Mouse (Mus musculus) ES-E14 (cell line): ENCODE measurements at regions not wholly inside any gene's neighbourhood (a gene's known extent, or its start where the extent isn't known, plus 50 kb on each side); places are given as distances from the start of the nearest gene placed in this dataset.

Experiments
- DNase-seq: peaks from one replicate; pipeline ENCODE4 v3.0.0-alpha.2; 2013; ENCODE audit warnings: low read depth, low spot score
- H3K27ac ChIP-seq: 2 replicates; pipeline ENCODE4 v1.5.1; 2012; ENCODE audit warnings: low read depth, mild to moderate bottlenecking, low read length, moderate library complexity, mixed read lengths; ENCODE audit not compliant: poor library complexity, insufficient read depth, severe bottlenecking
- H3K36me3 ChIP-seq: 2 replicates; pipeline ENCODE4 v1.6.1; 2012; ENCODE audit warnings: mild to moderate bottlenecking, low read length, moderate library complexity, mixed read lengths; ENCODE audit not compliant: control insufficient read depth, poor library complexity, insufficient read depth, severe bottlenecking
- H3K4me1 ChIP-seq, 2 experiments: fragments of 150-350 bp in 1 of 2; sonication (generic) in 1 of 2; 2 replicates each; pipeline ENCODE4 v1.6.1; 2012; ENCODE audit warnings: low read length in 2 of 2, mild to moderate bottlenecking in 1 of 2, mixed read lengths in 1 of 2; ENCODE audit not compliant: control insufficient read depth in 2 of 2, insufficient read depth in 2 of 2, poor library complexity in 1 of 2
- H3K4me3 ChIP-seq, 2 experiments: fragments of 150-350 bp in 1 of 2; sonication (generic) in 1 of 2; 2 replicates each; pipeline ENCODE4 v1.5.1; 2012; ENCODE audit warnings: low read length in 2 of 2, low read depth in 1 of 2, mild to moderate bottlenecking in 1 of 2, mixed read lengths in 1 of 2; ENCODE audit not compliant: insufficient read depth in 1 of 2, poor library complexity in 1 of 2, severe bottlenecking in 1 of 2
- H3K9ac ChIP-seq: 2 replicates; pipeline ENCODE4 v1.6.1; 2012; ENCODE audit warnings: low read depth, mild to moderate bottlenecking, low read length, mixed read lengths; ENCODE audit not compliant: poor library complexity, insufficient read depth, severe bottlenecking
- H3K9me3 ChIP-seq: fragments of 150-350 bp; sonication (generic); 2 replicates; pipeline ENCODE4 v1.6.1; 2012; ENCODE audit warnings: low read depth, mild to moderate bottlenecking, low read length; ENCODE audit not compliant: control insufficient read depth, insufficient read depth
- CHD2 ChIP-seq: IDR thresholded peaks from 2 replicates; pipeline ENCODE4 v1.6.1; 2014; ENCODE audit warnings: mild to moderate bottlenecking, low read depth, low read length, inconsistent platforms
- HCFC1 ChIP-seq: IDR thresholded peaks from 2 replicates; pipeline ENCODE4 v1.6.1; 2012; ENCODE audit warnings: low read length, inconsistent platforms, borderline replicate concordance; ENCODE audit not compliant: insufficient read depth
- MAFK ChIP-seq: IDR thresholded peaks from 2 replicates; pipeline ENCODE4 v1.6.1; 2014; ENCODE audit warnings: mild to moderate bottlenecking, low read depth, low read length, inconsistent platforms; ENCODE audit not compliant: insufficient read depth
- ZC3H11A ChIP-seq: IDR thresholded peaks from 2 replicates; pipeline ENCODE4 v1.6.1; 2012; ENCODE audit warnings: low read depth, mild to moderate bottlenecking, inconsistent platforms, low read length, borderline replicate concordance
- ZNF384 ChIP-seq: IDR thresholded peaks from 2 replicates; pipeline ENCODE4 v1.6.1; 2012; ENCODE audit warnings: low read depth, low read length, inconsistent platforms
- in situ Hi-C, 2 experiments: fragments of 600-800 bp; cut with MboI; formaldehyde crosslinking; loops; one replicate each; pipeline ENCODE4 v1.15.1; 2025; ENCODE audit warnings: low sequenced_read_pairs in 2 of 2, inconsistent platforms in 1 of 2; ENCODE audit not compliant: unreplicated experiment in 2 of 2

DNA sequence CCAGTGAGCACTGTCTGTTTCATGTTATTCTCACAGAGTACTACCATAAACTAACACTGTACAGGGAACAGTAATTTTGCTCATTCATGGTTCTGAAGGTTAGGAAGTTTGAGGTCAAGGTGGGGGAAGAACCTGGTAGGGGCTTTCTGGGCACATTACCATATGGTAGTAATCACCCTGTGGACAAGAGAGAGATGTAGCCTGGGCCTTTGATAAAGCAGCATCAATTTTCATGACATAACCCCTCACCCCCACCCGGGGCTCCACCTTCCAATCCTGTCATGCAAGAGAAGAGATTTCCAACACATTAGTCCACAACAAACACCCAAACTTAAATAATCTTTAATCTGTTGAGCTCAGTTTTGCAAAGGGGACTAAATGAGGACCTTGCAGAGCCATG, 753.3 kb upstream of the Car8 start:
- Histone ChIP-seq H3K9me3 (no peaks in the 10 kb centered on the region), H3K27ac (no peak overlapping the region), H3K9ac (no peak overlapping the region), H3K4me3 (no peak overlapping the region), H3K4me1 (peaks cover 2% of the 10 kb centered on the region in 2 experiments; a peak in 1 of 4 replicates), H3K36me3 (no peaks in the 10 kb centered on the region)
- TF ChIP-seq HCFC1 = no peak
- no peak for TF ChIP-seq MAFK
- TF ChIP-seq CHD2 = no peak
- no peak for TF ChIP-seq ZC3H11A
- TF ChIP-seq ZNF384 = no peak
- no peak for DNase-seq
- in situ Hi-C loops = no loop called here

DNA sequence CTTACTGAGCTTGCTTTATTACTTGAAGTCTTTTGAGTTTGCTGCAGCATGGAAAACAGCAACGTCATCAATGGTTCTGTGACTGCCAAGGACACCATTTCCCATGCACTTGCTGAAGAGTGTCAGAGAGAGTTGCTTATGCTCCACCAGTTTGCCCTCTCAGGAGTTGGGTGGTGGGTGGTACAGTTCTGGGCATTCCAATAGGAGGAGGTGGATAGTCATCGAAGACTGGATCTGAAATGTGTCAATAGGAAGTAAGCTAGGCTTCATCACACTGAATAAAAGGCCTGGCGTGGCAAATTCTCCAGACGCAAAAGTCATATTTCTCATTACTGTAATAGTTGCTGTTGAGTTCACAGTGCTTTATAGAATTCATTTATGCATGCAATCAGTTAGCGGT, 751.7 kb upstream of the Car8 start:
- Histone ChIP-seq H3K27ac (no peak overlapping the region), H3K4me3 (no peak overlapping the region), H3K9ac (no peak overlapping the region), H3K36me3 (no peaks in the 10 kb centered on the region), H3K4me1 (peaks cover 2% of the 10 kb centered on the region in 2 experiments; a peak in 1 of 4 replicates), H3K9me3 (no peaks in the 10 kb centered on the region)
- no peak for DNase-seq
- TF ChIP-seq CHD2 (no peak), ZC3H11A (no peak), HCFC1 (no peak), MAFK (no peak), ZNF384 (no peak)
- in situ Hi-C loops = no loop called here

DNA sequence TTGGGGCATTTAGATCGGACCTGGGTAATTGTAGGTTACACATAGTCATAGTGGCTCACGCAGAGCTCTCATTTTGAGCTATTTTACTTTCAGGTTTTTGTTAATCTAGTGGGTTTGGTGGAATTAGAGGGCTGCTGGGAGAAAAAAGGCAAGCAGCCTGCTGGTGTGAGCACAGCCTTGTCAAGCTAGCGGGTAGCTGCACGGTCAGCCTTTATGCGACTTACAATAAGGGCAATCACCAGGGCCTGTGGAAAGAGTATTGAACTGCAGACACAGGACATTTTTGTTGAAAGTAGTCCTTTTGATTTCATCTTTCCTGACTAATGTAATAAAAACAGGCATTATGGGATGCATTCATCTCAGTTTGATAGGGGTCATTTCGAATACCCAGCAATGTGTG, 750.8 kb upstream of the Car8 start:
- H3K4me1 ChIP-seq = peaks cover 2% of the 10 kb centered on the region in 2 experiments; a peak in 1 of 4 replicates
- no peaks in the 10 kb centered on the region for H3K36me3 ChIP-seq
- H3K27ac ChIP-seq = no peak overlapping the region
- H3K9me3 ChIP-seq = no peaks in the 10 kb centered on the region
- in situ Hi-C loops = no loop called here
- DNase-seq = no peak
- H3K4me3 ChIP-seq = no peak overlapping the region
- H3K9ac ChIP-seq = no peak overlapping the region
- TF ChIP-seq ZC3H11A (no peak), ZNF384 (no peak), CHD2 (no peak), MAFK (no peak), HCFC1 (no peak)

DNA sequence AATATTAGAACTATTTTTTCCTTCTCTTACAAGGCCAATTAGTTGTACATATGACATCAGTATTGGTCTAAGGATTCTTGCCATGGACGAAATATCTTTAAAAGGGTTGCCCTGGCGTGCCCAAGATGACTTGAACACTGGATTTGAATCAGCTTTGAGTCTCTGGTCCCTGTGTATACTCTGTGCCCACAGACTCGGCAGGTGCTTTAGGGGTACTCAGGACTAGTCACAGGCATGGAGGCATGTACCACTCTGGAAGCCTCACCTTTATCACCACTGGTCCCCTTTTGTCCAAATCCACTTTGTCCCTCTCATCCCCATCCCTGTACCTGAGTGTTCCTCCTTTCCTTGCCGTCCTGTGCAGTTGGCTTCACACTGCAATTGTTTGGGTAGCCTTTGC, 750.3 kb upstream of the Car8 start:
- Histone ChIP-seq H3K9ac (no peak overlapping the region), H3K27ac (no peak overlapping the region), H3K4me1 (peaks cover 2% of the 10 kb centered on the region in 2 experiments; a peak in 1 of 4 replicates), H3K36me3 (no peaks in the 10 kb centered on the region), H3K4me3 (no peak overlapping the region), H3K9me3 (no peaks in the 10 kb centered on the region)
- TF ChIP-seq CHD2 = no peak
- DNase-seq = no peak
- in situ Hi-C loops = no loop called here

DNA sequence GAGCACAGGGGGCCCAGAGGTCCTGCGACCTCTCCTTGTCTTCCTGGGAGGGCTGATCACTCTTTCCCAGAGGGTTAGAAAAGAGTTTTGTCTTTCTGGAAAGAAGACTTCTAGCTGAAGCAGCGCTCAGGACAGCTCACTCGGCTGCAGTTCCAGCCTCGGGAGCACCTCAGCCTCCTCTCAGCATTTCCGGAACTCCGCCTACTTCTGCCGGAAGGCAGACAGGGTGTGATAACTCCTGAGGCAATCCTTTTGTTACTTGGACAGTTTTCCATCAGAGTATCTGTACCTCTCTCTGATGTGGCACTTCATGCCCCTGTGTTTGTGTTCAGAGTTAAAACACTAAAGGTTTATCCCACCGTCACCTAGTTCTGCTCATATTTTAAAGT, 749.5 kb upstream of the Car8 start:
- no peaks in the 10 kb centered on the region for H3K36me3 ChIP-seq
- TF ChIP-seq CHD2 (no peak), ZC3H11A (no peak), MAFK (no peak), HCFC1 (no peak), ZNF384 (no peak)
- peak; percentile 35 for DNase-seq
- H3K9me3 ChIP-seq = no peaks in the 10 kb centered on the region
- in situ Hi-C loops = no loop called here
- no peak overlapping the region for H3K4me3 ChIP-seq
- no peak overlapping the region for H3K27ac ChIP-seq
- peaks cover 2% of the 10 kb centered on the region in 2 experiments; a peak in 1 of 4 replicates for H3K4me1 ChIP-seq
- no peak overlapping the region for H3K9ac ChIP-seq
